Mouse (Mus musculus): Measurements from ENCODE around the gene Hist1h4m.
"Not testable (repeated sequence)": the region's sequence is repeated elsewhere in the genome, so short reads cannot be mapped to it uniquely, and the experiment has no call there.

Hist1h4m gene

GRCm38 (mm10) chr13:21811539-21811938 is at the start of gene Hist1h4m:
Hist1h4m (plus strand) TSS chr13:21811746.
- DNase-seq (ENCODE audit: low read depth, low spot score): not testable (repeated sequence)

DNA sequence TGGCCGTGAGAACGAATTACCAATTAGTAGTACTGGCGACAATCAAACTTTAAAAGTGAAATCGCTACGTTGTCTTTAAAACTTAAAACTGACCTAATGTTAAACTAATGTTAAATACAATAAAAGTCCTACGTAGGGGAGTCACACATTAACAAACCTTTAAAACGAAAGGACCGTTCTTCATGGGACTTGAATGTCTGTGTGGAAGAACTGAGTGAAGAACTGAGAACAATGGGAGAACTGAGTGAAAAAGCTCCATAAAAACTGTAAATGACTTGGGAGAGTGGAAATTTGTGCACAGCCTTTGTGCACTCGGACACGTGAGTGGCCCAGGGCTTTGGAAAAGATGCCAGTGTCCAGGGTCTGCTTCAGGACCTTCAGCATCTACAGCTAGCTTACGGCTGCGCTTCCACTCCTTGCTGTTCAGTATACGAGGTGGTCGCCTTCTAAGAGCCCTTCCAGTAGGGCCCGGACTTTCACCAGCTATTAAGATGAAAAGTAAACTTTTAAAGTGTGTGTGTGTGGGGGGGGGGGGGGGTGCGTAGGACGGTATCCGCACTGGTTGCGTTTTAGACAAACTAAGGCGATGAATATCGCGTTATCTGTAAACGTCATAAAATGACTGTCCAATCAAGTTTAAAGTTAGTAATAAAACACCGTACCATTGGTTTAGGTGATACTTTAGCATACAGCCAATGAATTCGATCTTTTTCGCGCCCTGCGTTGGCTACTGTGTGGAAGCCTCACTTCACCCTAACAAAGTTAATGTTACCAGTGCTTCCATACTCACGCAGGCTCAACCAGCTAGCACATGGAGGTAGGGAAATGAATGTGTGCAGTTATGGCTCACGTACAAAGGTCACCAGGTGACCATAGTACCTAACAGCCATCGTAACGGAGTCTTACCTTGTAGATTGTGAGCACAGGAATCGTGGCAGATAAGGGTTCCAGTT is 32.5 kb upstream of the Hist1h4m start:
- peak; percentile 94 for DNase-seq (ENCODE audit: low read depth, low spot score)

DNA sequence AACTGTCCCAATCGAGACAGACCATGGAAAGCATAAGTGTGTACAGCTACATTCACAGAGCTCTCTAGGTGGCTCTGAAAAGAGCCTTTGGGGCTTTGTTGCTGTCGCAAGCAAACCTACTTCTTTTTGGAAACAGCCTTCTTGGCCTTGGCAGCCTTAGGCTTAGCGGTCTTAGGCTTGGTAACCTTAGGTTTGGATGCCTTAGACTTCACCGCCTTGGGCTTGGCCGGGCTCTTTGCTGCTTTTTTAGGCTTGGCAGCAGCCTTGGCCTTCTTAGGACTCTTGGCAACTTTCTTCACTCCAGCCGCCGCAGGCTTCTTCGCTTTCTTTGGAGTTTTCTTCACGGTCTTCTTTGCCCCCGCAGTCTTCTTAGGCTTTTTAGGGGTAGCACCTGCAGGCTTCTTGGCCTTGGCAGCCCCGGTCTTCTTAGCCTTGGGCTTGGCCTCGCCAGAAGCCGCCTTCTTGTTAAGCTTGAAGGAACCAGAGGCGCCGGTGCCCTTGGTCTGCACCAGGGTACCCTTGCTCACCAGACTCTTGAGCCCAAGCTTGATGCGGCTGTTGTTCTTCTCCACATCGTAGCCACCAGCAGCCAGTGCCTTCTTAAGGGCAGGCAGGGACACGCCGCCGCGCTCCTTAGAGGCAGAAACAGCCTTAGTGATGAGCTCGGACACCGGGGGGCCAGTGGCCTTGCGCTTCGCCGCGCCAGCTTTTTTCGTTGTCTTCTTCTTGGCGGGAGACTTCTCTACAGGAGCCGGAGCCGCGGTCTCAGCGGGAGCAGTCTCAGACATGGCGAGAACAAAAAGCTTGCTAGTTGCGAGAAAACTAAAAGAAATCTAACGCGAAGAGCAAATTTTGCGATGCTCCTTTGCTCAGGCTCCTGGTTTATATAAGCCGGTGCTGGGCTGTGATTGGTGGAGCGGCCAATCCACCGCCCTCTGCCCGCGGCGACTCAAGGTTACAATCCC is 31.5 kb upstream of the Hist1h4m start, which contains the start of gene Hist1h1b:
TSS of gene Hist1h1b (minus strand) at position 859 of the 965 bp plus-strand sequence.
- DNase-seq (ENCODE audit: low read depth, low spot score): peak; percentile 87

DNA sequence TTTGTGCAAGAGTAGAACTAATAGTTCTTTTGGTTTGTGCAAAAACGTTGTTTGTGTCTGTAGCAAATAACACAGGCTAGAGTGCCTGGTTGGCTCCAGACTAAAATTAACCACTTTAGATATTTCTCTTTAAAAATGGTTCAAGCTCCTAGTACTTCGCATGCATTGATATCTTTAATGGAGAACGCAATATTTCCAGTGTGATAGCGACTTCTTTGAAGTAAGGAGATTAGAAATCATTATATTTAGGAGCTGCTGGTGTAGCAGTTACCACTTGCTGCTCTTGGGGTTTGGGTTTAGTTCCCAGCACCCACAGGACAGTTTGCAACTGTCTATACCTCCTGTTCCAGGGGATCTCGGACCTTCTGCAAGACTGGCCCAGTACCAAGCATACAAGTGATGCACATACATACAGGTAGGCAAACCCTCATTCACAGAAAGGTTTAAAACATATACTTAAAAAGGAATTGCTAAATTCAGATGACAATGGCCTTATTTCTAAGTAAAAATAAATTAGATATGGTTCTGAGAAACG is 30.5 kb upstream of the Hist1h4m start:
- DNase-seq (ENCODE audit: low read depth, low spot score): no peak

GRCm38 (mm10) chr13:21781639-21782038 is 29.9 kb upstream of the Hist1h4m start:
- DNase-seq (ENCODE audit: low read depth, low spot score): no peak

DNA sequence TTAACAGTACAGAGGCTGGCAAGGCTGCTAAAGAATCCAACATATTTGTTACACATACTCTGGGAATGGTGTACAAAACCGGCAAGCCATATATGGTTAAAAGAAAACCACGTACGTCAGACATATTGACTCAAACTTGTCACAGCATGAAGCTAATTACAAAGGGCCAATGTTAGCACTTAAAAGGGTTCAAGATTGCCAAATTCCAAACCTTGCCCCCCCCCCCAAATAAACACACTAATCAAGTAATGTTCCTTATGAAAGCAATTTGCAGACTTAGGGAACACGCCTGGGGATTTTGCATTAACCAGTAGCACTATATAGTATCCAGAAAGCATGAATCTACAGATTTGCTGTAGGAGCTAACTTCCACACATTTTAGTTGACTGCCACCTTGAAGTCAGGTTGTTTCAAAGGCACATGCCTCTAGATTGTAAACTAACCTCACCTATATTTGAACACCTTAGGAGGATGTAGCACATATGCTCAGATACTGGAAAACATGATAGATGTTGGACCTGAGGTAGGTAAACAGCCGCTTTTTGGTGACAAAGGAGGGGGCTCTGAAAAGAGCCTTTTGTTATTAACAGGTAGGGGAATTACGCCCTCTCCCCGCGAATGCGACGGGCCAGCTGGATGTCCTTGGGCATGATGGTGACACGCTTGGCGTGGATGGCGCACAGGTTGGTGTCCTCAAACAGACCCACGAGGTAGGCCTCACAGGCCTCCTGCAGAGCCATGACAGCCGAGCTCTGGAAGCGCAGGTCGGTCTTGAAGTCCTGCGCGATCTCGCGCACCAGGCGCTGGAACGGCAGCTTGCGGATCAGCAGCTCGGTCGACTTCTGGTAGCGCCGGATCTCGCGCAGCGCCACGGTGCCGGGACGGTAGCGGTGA is 28.9 kb upstream of the Hist1h4m start:
- peak; percentile 78 for DNase-seq (ENCODE audit: low read depth, low spot score)

- peak; percentile 93 for DNase-seq (ENCODE audit: low read depth, low spot score)
These were observed 28.3 kb upstream of the Hist1h4m start, which contains the start of gene Hist1h3i for GRCm38 (mm10) chr13:21783255-21783617. Hist1h3i (minus strand) TSS chr13:21783370.

DNA sequence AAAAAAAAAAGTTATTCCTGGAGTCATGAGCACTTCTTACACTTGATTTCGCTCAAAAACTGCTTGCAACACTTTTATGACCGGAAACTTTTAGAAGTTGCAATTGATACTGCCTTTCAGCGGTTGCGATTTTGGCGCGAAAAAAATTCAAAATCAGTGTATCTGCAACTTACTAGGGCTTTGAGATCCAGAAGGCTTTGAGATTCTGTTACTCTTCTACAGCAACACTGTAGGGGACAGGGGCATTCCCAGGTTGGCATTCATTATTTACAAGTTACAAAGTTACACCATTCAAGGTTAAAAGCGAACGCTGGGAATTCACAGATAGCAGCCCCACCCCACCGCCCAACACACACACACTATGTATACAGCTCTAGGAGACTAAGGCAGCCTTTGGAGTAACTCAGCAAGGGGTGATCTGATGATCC is 27.8 kb upstream of the Hist1h4m start:
- peak; percentile 82 for DNase-seq (ENCODE audit: low read depth, low spot score)

DNA sequence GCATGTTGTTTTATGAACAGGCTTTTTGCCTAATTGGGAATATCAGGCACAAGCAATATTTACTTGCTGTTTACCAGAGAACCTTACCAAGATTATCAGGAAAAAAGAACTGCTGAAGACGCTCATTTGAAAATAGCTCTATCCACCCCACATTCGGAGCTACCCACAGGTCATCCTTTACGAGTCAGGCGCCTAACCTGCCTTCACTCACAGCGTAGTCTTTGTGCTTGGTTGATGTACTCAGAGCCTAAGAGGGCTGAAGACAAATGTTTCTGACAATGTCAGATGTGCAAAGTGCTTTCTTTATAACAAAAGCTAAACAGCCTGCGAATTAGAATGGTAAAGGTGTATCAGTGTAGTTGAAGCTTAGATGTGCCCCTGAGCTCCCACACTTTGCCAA is 27.2 kb upstream of the Hist1h4m start:
- DNase-seq (ENCODE audit: low read depth, low spot score): no peak

GRCm38 (mm10) chr13:21786189-21786898 is 25.2 kb upstream of the Hist1h4m start:
- peak; percentile 72 for DNase-seq (ENCODE audit: low read depth, low spot score)

DNA sequence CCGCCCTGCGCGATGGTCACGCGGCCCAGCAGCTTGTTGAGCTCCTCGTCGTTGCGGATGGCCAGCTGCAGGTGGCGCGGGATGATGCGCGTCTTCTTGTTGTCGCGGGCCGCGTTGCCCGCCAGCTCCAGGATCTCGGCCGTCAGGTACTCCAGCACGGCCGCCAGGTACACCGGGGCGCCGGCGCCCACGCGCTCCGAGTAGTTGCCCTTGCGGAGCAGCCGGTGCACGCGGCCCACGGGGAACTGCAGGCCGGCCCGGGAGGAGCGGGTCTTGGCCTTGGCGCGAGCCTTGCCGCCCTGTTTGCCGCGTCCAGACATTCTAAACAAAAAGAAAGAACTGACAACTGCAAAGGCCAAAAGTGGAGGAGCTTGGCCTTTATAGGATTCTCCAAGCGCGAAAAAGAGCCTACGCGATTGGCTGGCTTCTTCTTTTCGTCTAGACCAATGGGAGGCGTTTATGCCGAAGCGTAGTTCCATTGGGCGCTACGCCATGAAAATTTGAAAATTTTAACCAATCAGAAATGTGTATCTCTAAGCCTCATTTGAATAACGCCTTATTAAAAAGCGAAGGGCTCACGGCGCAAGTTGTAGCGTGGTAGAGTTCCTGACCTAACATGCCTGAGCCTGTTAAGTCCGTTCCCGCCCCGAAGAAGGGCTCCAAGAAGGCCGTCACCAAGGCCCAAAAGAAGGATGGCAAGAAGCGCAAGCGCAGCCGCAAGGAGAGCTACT is 24.5 kb upstream of the Hist1h4m start, which contains the start of the genes Hist1h2an and Hist1h2bp:
TSS of gene Hist1h2an (minus strand) at position 320 of the 731 bp plus-strand sequence.
TSS of gene Hist1h2bp (plus strand) at position 563 of the 731 bp plus-strand sequence.
- DNase-seq (ENCODE audit: low read depth, low spot score): peak; percentile 99

GRCm38 (mm10) chr13:21787760-21788593 is 23.6 kb upstream of the Hist1h4m start:
- DNase-seq (ENCODE audit: low read depth, low spot score): peak; percentile 70

DNA sequence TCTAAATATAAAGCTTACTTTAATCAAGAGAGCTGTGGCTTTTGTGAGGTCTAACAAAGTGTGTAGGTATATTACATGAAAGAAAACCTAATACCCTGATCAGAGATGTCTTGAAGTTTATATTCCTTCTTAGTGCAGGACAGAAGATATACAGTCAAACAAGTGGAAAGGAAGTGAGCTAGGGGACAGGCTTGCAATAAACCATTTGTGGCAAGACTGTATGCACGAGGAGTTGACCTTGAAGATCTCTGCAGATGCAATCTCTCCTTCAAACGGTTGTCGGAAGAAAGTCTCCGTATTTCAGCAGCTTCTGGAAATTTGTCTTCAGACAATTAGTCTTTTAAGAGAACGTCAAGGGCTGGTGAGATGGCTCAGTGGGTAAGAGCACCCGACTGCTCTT is 21.6 kb upstream of the Hist1h4m start:
- peak; percentile 42 for DNase-seq (ENCODE audit: low read depth, low spot score)

DNA sequence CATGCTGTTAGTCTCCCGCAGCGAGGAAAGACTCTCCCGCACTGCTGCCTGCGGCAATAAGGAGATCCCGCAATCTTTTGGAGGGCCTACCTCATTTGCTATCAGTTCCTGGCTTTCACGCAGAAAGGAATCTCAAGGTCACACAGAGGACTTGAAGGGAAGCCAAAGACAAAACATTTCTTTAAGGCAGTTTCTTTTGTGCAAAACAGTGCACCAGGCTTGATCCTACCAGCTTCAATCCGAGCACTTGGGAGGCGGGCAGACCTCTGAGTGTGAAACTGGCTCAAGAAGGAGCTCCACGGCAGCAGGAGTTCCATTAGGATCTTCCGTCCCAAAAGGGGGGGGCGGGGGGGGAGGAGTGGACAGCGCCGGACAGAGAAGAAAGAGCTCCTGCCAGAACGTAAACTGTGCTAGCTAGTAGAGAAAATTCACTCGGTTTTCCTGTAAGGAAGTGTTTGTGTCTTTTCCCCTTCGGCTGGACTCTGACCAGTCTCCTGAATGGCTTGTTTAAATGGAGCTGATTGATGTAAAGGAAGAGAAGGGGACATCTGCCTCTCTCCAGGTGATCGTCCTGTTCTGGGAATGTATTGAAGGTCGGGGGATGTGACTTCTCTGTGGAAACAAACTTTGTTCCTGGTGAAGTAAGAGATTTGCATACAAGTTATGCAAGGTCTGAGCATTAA is 20.8 kb upstream of the Hist1h4m start:
- peak; percentile 93 for DNase-seq (ENCODE audit: low read depth, low spot score)

DNA sequence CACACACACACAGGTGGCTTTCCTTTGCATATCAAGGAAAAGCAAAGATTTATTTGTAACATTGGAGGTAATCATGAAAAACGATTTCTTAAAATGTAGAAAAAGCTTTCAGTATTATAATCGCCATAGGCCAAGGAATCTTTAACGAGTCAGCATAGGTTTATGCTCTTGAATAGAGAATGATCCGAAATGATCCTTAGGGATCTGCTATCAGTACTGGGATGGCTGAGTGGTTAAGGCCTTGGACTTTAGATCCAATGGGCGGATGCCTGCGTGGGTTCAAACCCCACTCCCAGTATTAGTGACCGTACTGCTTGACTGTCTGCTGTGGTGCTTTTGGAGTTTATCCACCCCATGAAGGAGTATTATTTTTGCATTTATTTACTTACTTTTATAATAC is 16.0 kb upstream of the Hist1h4m start:
- DNase-seq (ENCODE audit: low read depth, low spot score): peak; percentile 71

DNA sequence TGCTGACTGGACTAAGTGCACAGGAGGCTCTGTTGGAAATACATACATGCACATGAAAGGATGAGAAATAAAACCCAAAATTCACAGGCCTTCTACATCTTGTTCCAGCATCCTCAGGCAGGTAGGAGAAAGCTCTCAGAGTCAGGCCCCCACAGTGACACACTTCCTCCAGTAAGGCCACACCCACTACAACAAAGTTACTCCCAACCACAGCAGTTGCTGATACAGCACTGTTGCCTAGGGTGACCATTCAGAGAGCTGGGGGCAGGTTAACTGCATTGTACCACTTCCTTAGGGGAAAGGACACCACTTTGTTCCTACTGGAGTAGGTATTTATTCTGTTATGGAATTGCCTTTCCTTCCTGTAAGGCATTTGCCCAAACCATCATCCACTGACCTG is 14.4 kb upstream of the Hist1h4m start:
- DNase-seq (ENCODE audit: low read depth, low spot score): not testable (repeated sequence)

- not testable (repeated sequence) for DNase-seq (ENCODE audit: low read depth, low spot score)
These were observed 8.5 kb upstream of the Hist1h4m start for GRCm38 (mm10) chr13:21803058-21803457.

Data from R1 (cell line).